Mouse (Mus musculus): Measurements from ENCODE around the gene Itgb2. TPM values are rescaled to one million over a fixed set of nuclear protein-coding genes. Genes with fewer than 3 reads are reported as not detected.

The Itgb2 gene
- polyA plus RNA-seq, 1 experiment = 154 TPM

DNA sequence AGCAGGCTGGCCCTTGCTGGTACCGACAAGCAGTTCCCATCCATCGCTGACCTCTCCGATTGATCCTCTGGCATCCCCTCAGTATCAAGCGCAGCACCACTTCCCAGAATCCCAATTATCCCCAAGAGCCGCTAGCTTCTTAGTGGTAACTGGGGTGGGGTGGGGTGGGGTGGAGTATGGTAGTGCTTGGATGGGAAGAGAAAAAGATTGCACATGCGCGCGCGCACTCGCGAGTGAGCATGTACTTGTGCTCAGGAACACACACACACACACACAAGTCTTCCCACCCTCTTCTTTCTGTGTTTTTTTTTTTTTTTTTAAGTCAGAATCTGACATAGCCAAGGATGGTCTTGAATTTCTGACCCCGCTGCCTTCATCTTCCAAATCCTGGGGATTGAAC, 7.3 kb upstream of the Itgb2 start:
- H3K27ac ChIP-seq (ENCODE audit: insufficient read depth, low read length) = peak overlapping the region; percentile 85
- 23% methylated on average over 12 of the region's 12 CpGs for WGBS
- H3K27me3 ChIP-seq (ENCODE audit: control insufficient read depth, insufficient read depth, low read length) = no peaks in the 10 kb centered on the region
- DNase-seq (ENCODE audit: low read depth in 1 of 2, low spot score in 2 of 2) = no peak
- H3K36me3 ChIP-seq (ENCODE audit: control insufficient read depth, insufficient read depth, low read length) = no peaks in the 10 kb centered on the region
- H3K4me3 ChIP-seq (ENCODE audit: extremely low read depth, insufficient read depth, insufficient read length) = peak overlapping the region; percentile 46
- no peak for TF ChIP-seq POLR2A (IDR thresholded peaks at IDR 0.05; ENCODE audit: low read depth, low read length)
- no peak for TF ChIP-seq CTCF (IDR thresholded peaks at IDR 0.05; ENCODE audit: extremely low read depth, insufficient read depth, insufficient read length, insufficient replicate concordance)
- peaks cover 17% of the 10 kb centered on the region for H3K4me1 ChIP-seq (ENCODE audit: control insufficient read depth, insufficient read depth, insufficient read length)

DNA sequence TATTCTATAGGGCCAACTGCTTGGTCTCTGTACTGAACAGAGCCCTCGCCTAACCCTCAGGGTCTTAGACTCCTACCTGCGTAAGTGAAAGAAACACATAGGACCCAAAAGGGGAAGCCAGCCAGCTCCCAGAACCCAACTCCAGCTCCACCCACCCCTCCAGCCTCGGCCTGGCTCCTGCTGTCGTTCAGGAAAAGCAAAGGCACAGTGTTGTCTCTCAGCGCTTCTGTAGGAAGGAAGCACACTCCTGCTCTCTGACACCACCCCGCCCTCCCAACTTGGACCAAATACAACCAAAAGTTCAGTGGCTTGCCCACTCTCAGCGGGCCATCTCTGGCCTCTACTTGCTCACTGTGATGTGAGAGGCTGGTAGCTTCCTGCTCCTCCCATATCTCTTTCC, 6.7 kb upstream of the Itgb2 start:
- Histone ChIP-seq H3K4me1 (ENCODE audit: control insufficient read depth, insufficient read depth, insufficient read length) (peaks cover 17% of the 10 kb centered on the region), H3K36me3 (ENCODE audit: control insufficient read depth, insufficient read depth, low read length) (no peaks in the 10 kb centered on the region), H3K4me3 (ENCODE audit: extremely low read depth, insufficient read depth, insufficient read length) (no peak overlapping the region), H3K27me3 (ENCODE audit: control insufficient read depth, insufficient read depth, low read length) (no peaks in the 10 kb centered on the region), H3K27ac (ENCODE audit: insufficient read depth, low read length) (peak overlapping the region; percentile 85)
- no peak for DNase-seq (ENCODE audit: low read depth in 1 of 2, low spot score in 2 of 2)
- 20% methylated on average over 7 of the region's 7 CpGs for WGBS
- no peak for TF ChIP-seq POLR2A (IDR thresholded peaks at IDR 0.05; ENCODE audit: low read depth, low read length)
- no peak for TF ChIP-seq CTCF (IDR thresholded peaks at IDR 0.05; ENCODE audit: extremely low read depth, insufficient read depth, insufficient read length, insufficient replicate concordance)

DNA sequence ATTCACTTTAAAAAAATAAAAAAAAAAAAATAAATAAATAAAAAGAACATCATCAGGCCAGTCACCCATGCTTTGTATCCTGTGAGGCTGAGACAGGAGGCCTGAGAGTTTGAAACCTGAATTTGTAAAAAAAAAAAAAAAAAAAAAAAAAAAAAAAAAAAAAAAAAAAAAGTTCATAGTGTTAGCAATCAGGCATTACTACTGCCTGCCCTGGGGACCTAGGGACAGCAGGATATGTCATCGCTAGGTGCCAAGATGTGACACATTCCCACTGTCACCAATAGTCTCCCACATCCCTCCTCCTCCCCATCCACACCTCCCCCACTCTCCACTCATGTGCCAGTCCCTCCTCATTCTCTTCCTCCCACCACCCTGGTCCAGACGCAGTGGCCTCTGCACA, 3.6 kb upstream of the Itgb2 start:
- TF ChIP-seq POLR2A (IDR thresholded peaks at IDR 0.05; ENCODE audit: low read depth, low read length) = no peak
- no peak for TF ChIP-seq CTCF (IDR thresholded peaks at IDR 0.05; ENCODE audit: extremely low read depth, insufficient read depth, insufficient read length, insufficient replicate concordance)
- DNase-seq (ENCODE audit: low read depth in 1 of 2, low spot score in 2 of 2) = no peak
- H3K27ac ChIP-seq (ENCODE audit: insufficient read depth, low read length) = no peak overlapping the region
- peaks cover 19% of the 10 kb centered on the region for H3K4me1 ChIP-seq (ENCODE audit: control insufficient read depth, insufficient read depth, insufficient read length)
- 76% methylated on average over 2 of the region's 2 CpGs for WGBS
- no peaks in the 10 kb centered on the region for H3K27me3 ChIP-seq (ENCODE audit: control insufficient read depth, insufficient read depth, low read length)
- no peaks in the 10 kb centered on the region for H3K36me3 ChIP-seq (ENCODE audit: control insufficient read depth, insufficient read depth, low read length)
- no peak overlapping the region for H3K4me3 ChIP-seq (ENCODE audit: extremely low read depth, insufficient read depth, insufficient read length)

DNA sequence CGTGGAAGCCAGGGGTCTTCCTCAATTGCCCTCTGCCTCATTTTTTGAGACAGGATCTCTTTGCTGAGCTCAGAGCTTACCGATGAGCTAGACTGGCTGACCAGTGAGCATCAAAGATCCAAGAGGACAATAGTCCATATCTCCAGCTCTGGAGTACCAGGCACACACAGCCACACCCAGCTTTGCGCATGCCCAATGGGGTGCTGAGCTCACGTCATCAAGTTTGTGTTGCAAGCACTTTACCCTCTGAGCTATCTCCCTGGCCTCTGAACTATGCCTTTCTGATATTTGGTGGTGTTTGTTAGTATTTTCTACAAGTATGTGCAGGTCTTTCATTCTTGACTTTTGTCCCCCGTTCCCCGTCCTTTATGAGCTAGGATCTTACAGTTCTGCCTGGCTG, 1.4 kb upstream of the Itgb2 start:
- no peaks in the 10 kb centered on the region for H3K36me3 ChIP-seq (ENCODE audit: control insufficient read depth, insufficient read depth, low read length)
- 87% methylated on average over 6 of the region's 6 CpGs for WGBS
- H3K4me1 ChIP-seq (ENCODE audit: control insufficient read depth, insufficient read depth, insufficient read length) = peaks cover 6% of the 10 kb centered on the region; the same call in 1 of the 2 replicates

DNA sequence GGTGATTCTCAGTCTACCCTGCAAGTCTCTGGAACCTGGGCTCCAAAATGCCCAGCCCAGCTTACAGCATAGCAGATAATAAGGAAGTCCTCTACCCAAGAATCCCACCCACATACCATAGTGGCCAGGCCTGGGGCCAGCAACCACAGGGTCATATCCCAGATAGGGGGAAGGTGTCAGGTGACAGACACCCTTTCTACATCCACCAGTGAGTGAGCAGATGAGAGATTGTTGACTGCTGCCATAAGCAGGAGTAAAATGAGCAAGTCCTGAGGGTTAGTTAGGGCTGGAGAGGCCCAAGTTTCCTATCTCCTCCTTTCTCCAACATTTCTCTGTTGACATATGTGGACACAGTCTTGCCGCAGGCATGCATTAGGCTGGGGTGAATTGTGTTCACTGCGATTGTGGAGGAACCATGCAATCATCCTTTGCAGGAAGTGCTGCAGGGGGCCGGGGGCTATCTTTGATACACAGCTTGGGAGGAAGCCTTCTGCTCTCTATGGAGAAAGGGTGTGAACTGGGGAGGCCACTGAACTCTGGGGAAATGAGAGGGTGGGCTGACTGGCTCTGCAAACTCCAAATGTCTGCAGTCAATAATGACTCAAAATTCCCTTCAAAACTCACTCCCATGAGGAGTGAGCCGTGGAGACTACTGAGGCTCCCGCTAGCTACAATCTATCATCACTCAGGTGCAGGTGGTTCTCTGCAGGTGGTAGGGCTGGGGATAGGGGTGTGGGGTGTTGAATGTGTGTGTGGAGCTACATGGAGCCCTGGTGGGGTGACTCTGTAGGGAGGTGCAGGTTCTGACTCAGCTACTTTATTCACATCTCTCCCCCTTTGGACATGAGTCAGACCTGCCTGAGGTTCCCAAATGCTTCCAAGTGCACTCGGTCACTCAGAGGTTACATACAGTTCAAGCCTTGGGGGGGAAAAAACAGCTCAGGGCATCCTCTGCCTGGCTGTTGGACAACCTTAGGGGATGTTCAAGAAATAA, 1.3 kb downstream of the Itgb2 start:
- peak overlapping the region; percentile 88 for H3K27ac ChIP-seq (ENCODE audit: insufficient read depth, low read length)
- WGBS = 29% methylated on average over 6 of the region's 6 CpGs
- TF ChIP-seq POLR2A (IDR thresholded peaks at IDR 0.05; ENCODE audit: low read depth, low read length) (no peak), CTCF (IDR thresholded peaks at IDR 0.05; ENCODE audit: extremely low read depth, insufficient read depth, insufficient read length, insufficient replicate concordance) (no peak)

More for the DNA sequence above, 1.4 kb upstream of the Itgb2 start:
- no peak for DNase-seq (ENCODE audit: low read depth in 1 of 2, low spot score in 2 of 2)
- TF ChIP-seq CTCF (IDR thresholded peaks at IDR 0.05; ENCODE audit: extremely low read depth, insufficient read depth, insufficient read length, insufficient replicate concordance) (no peak), POLR2A (IDR thresholded peaks at IDR 0.05; ENCODE audit: low read depth, low read length) (no peak)
- no peak overlapping the region for H3K27ac ChIP-seq (ENCODE audit: insufficient read depth, low read length)
- no peak overlapping the region for H3K4me3 ChIP-seq (ENCODE audit: extremely low read depth, insufficient read depth, insufficient read length)
- H3K27me3 ChIP-seq (ENCODE audit: control insufficient read depth, insufficient read depth, low read length) = no peaks in the 10 kb centered on the region

DNA sequence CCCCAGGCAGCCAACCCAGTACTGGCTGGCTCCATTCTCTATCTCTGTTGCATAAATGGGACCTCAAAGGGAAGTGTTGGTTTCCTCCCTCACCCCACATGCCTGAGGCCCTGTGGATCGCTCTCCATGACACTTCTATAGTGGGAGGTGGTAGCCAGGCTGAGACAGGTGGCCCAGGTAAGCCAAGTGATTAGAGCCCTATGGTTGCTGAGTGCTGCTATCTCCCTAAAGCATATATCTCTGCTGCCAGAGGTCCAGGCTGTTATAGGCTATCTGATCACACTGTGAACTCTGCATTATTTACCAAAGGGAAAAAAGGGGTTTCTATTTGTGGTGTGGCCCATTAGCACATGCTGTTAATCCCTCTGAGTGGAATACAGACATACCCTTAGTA, 2.0 kb downstream of the Itgb2 start:
- WGBS = 34% methylated on average over 1 of the region's 1 CpGs
- Histone ChIP-seq H3K27ac (ENCODE audit: insufficient read depth, low read length) (peak overlapping the region; percentile 88; the same call in 1 of the 2 replicates), H3K27me3 (ENCODE audit: control insufficient read depth, insufficient read depth, low read length) (no peaks in the 10 kb centered on the region), H3K36me3 (ENCODE audit: control insufficient read depth, insufficient read depth, low read length) (no peaks in the 10 kb centered on the region), H3K4me3 (ENCODE audit: extremely low read depth, insufficient read depth, insufficient read length) (peak overlapping the region; percentile 6; the same call in 1 of the 2 replicates), H3K4me1 (ENCODE audit: control insufficient read depth, insufficient read depth, insufficient read length) (peaks cover 23% of the 10 kb centered on the region; the same call in 1 of the 2 replicates)
- DNase-seq (ENCODE audit: low read depth in 1 of 2, low spot score in 2 of 2) = no peak
- TF ChIP-seq POLR2A (IDR thresholded peaks at IDR 0.05; ENCODE audit: low read depth, low read length) (no peak), CTCF (IDR thresholded peaks at IDR 0.05; ENCODE audit: extremely low read depth, insufficient read depth, insufficient read length, insufficient replicate concordance) (no peak)

More for the DNA sequence above, 1.3 kb downstream of the Itgb2 start:
- no peak for DNase-seq (ENCODE audit: low read depth in 1 of 2, low spot score in 2 of 2)
- H3K36me3 ChIP-seq (ENCODE audit: control insufficient read depth, insufficient read depth, low read length) = no peaks in the 10 kb centered on the region
- H3K27me3 ChIP-seq (ENCODE audit: control insufficient read depth, insufficient read depth, low read length) = no peaks in the 10 kb centered on the region
- peaks cover 18% of the 10 kb centered on the region; the same call in 1 of the 2 replicates for H3K4me1 ChIP-seq (ENCODE audit: control insufficient read depth, insufficient read depth, insufficient read length)
- peak overlapping the region; percentile 84 for H3K4me3 ChIP-seq (ENCODE audit: extremely low read depth, insufficient read depth, insufficient read length)

Measured in spleen, adult 2 months (tissue).